Mouse (Mus musculus): Measurements from ENCODE around the gene Cd5. TPM values are rescaled to one million over a fixed set of nuclear protein-coding genes. Genes with fewer than 3 reads are reported as not detected.
A peak's percentile ranks its signal among the peaks of the same experiment; 100 is the strongest.

The Cd5 gene
- total RNA-seq, 1 experiment from 2014 or later, result 1.3 TPM

- no peak for DNase-seq
Observed at GRCm38 (mm10) chr19:10758708-10759107, 19.9 kb upstream of the Cd5 start.

- no peak for DNase-seq
Observed at GRCm38 (mm10) chr19:10757526-10757925, 18.7 kb upstream of the Cd5 start.

- DNase-seq, result no peak
Observed at GRCm38 (mm10) chr19:10757125-10757524, 18.3 kb upstream of the Cd5 start.

- DNase-seq, result no peak
Observed at GRCm38 (mm10) chr19:10752646-10753045, 13.8 kb upstream of the Cd5 start.

- DNase-seq, result no peak
Observed at GRCm38 (mm10) chr19:10752106-10752505, 13.3 kb upstream of the Cd5 start.

- no peak for DNase-seq
Observed at GRCm38 (mm10) chr19:10751607-10752006, 12.8 kb upstream of the Cd5 start.

GRCm38 (mm10) chr19:10750161-10750560 lies 11.4 kb upstream of the Cd5 start:
- DNase-seq, result no peak

GRCm38 (mm10) chr19:10749295-10749694 lies 10.5 kb upstream of the Cd5 start:
- DNase-seq, result no peak

- DNase-seq, result no peak
Observed at GRCm38 (mm10) chr19:10748401-10749102, 9.8 kb upstream of the Cd5 start.

GRCm38 (mm10) chr19:10747718-10748117 lies 8.9 kb upstream of the Cd5 start:
- peak; percentile 47 for DNase-seq

GRCm38 (mm10) chr19:10747182-10747581 lies 8.4 kb upstream of the Cd5 start:
- DNase-seq, result no peak

- DNase-seq, result no peak
Observed at GRCm38 (mm10) chr19:10742565-10742964, 3.8 kb upstream of the Cd5 start.

GRCm38 (mm10) chr19:10742145-10742544 lies 3.3 kb upstream of the Cd5 start:
- DNase-seq, result no peak

- no peak for DNase-seq
Observed at GRCm38 (mm10) chr19:10740641-10741440, 2.0 kb upstream of the Cd5 start.

- no peak for DNase-seq
Observed at GRCm38 (mm10) chr19:10739916-10740315, 1.1 kb upstream of the Cd5 start.

- DNase-seq, result no peak
Observed at GRCm38 (mm10) chr19:10738038-10738437, 764 bp downstream of the Cd5 start.

GRCm38 (mm10) chr19:10735861-10736260 lies 2.9 kb downstream of the Cd5 start:
- no peak for DNase-seq

GRCm38 (mm10) chr19:10735061-10735460 lies 3.7 kb downstream of the Cd5 start:
- no peak for DNase-seq

- DNase-seq, result no peak
Observed at GRCm38 (mm10) chr19:10734554-10734953, 4.2 kb downstream of the Cd5 start.

- no peak for DNase-seq
Observed at GRCm38 (mm10) chr19:10733501-10734127, 5.2 kb downstream of the Cd5 start.

GRCm38 (mm10) chr19:10732741-10733140 lies 6.1 kb downstream of the Cd5 start:
- no peak for DNase-seq

- DNase-seq, result no peak
Observed at GRCm38 (mm10) chr19:10731975-10732374, 6.8 kb downstream of the Cd5 start.

- no peak for DNase-seq
Observed at GRCm38 (mm10) chr19:10730469-10730868, 8.3 kb downstream of the Cd5 start.
